8 mouse cellular contexts compared by ENCODE assay signal in genomic region chr11:87421760-87422201, GRCm38 (mm10). TPM values are rescaled to one million over a fixed set of nuclear protein-coding genes. Genes with fewer than 3 reads are reported as not detected.
DNase-seq lines count a peak whose midpoint lies in the region; ATAC-seq and TF ChIP-seq lines count a peak whose summit lies in the region.

No protein-coding gene starts in this region.

- H3K27me3 ChIP-seq in E14TG2a.4 (ENCODE audit: insufficient read depth, low read length): no peaks in the 10 kb centered on the region
- no peaks in the 10 kb centered on the region for H3K27me3 ChIP-seq in embryonic facial prominence, embryonic 13.5 days
- no peaks in the 10 kb centered on the region for H3K27me3 ChIP-seq in hindbrain, embryonic 16.5 days (replicated peaks; ENCODE audit: control insufficient read depth, insufficient read depth, low read length)
- no peaks in the 10 kb centered on the region for H3K27me3 ChIP-seq in liver, embryonic 16.5 days (ENCODE audit: control insufficient read depth, insufficient read depth, low read depth, low read length)

- peak overlapping the region; percentile 11; the same call in 1 of the 2 replicates for H3K4me3 ChIP-seq in E14TG2a.4 (replicated peaks; ENCODE audit: low read length)
- peak overlapping the region; percentile 40 for H3K4me3 ChIP-seq in embryonic facial prominence, embryonic 13.5 days
- H3K4me3 ChIP-seq in hindbrain, embryonic 16.5 days (ENCODE audit: low read length): peak overlapping the region; percentile 38
- peak overlapping the region; percentile 54 for H3K4me3 ChIP-seq in liver, embryonic 16.5 days (ENCODE audit: low read depth, low read length)

- TF ChIP-seq CTCF in E14TG2a.4 (conservative IDR thresholded peaks at IDR 0.05; ENCODE audit: low read length): no peak

- 20% methylated on average over 6 of the region's 6 CpGs for WGBS in embryonic facial prominence, embryonic 13.5 days
- WGBS in hindbrain, embryonic 16.5 days: 29% methylated on average over 6 of the region's 6 CpGs
- 15% methylated on average over 6 of the region's 6 CpGs for WGBS in liver, embryonic 16.5 days (ENCODE audit: insufficient replicate concordance)

- H3K9me3 ChIP-seq in E14TG2a.4 (ENCODE audit: low read length): no peaks in the 10 kb centered on the region
- H3K9me3 ChIP-seq in embryonic facial prominence, embryonic 13.5 days: no peaks in the 10 kb centered on the region
- H3K9me3 ChIP-seq in hindbrain, embryonic 16.5 days (ENCODE audit: control insufficient read depth, low read length): no peaks in the 10 kb centered on the region
- no peaks in the 10 kb centered on the region for H3K9me3 ChIP-seq in liver, embryonic 16.5 days (replicated peaks; ENCODE audit: control insufficient read depth, low read length)

- no peak for ATAC-seq in embryonic facial prominence, embryonic 13.5 days (ENCODE audit: insufficient number of reproducible peaks, insufficient read depth, low FRiP score, low TSS enrichment, low read depth)
- no peak for ATAC-seq in hindbrain, embryonic 16.5 days
- ATAC-seq in liver, embryonic 16.5 days (ENCODE audit: low read depth): no peak
- no peak for ATAC-seq in activated CD4-positive, CD25-positive, alpha-beta regulatory T cell, adult 4 months

- peak overlapping the region; percentile 60 for H3K4me2 ChIP-seq in embryonic facial prominence, embryonic 13.5 days
- peak overlapping the region; percentile 72 for H3K4me2 ChIP-seq in hindbrain, embryonic 16.5 days (ENCODE audit: low read length)
- H3K4me2 ChIP-seq in liver, embryonic 16.5 days (ENCODE audit: low read depth, low read length): peak overlapping the region; percentile 89

- H3K36me3 ChIP-seq in E14TG2a.4 (ENCODE audit: insufficient read depth, low read length): no peaks in the 10 kb centered on the region
- H3K36me3 ChIP-seq in embryonic facial prominence, embryonic 13.5 days: no peaks in the 10 kb centered on the region
- H3K36me3 ChIP-seq in hindbrain, embryonic 16.5 days (ENCODE audit: control insufficient read depth, insufficient read depth, low read length): no peaks in the 10 kb centered on the region
- no peaks in the 10 kb centered on the region for H3K36me3 ChIP-seq in liver, embryonic 16.5 days (ENCODE audit: control insufficient read depth, insufficient read depth)

- peak overlapping the region; percentile 97 for H3K27ac ChIP-seq in embryonic facial prominence, embryonic 13.5 days
- peak overlapping the region; percentile 84 for H3K27ac ChIP-seq in hindbrain, embryonic 16.5 days (ENCODE audit: low read depth, low read length)
- H3K27ac ChIP-seq in liver, embryonic 16.5 days (ENCODE audit: low read length): peak overlapping the region; percentile 85

- H3K9ac ChIP-seq in embryonic facial prominence, embryonic 13.5 days: peak overlapping the region; percentile 63
- peak overlapping the region; percentile 60 for H3K9ac ChIP-seq in hindbrain, embryonic 16.5 days (ENCODE audit: low read depth, low read length)
- H3K9ac ChIP-seq in liver, embryonic 16.5 days (ENCODE audit: low read depth, low read length): peak overlapping the region; percentile 72

- H3K4me1 ChIP-seq in E14TG2a.4 (replicated peaks; ENCODE audit: low read depth, low read length): peaks cover 68% of the 10 kb centered on the region
- peaks cover 9% of the 10 kb centered on the region; the same call in 1 of the 2 replicates for H3K4me1 ChIP-seq in embryonic facial prominence, embryonic 13.5 days
- peaks cover 12% of the 10 kb centered on the region for H3K4me1 ChIP-seq in hindbrain, embryonic 16.5 days (ENCODE audit: control insufficient read depth, insufficient read depth, low read depth, low read length)
- peaks cover 18% of the 10 kb centered on the region for H3K4me1 ChIP-seq in liver, embryonic 16.5 days (ENCODE audit: control insufficient read depth, low read depth, low read length)

- DNase-seq in adrenal gland, adult 2 months: peak; percentile 38
- no peak for DNase-seq in adrenal gland, postnatal 25 days
- DNase-seq in urinary bladder, adult 18-20 months (ENCODE audit: low spot score in 2 of 2): no peak

RNA-seq across cellular contexts. Expression of gene Tex14, which starts 16.9 kb away (rescaled TPM):
- total RNA-seq in adrenal gland, adult 2 months (2021): 1 to 10 TPM in 1 of 2 experiments, under 1 TPM in 1; 0.35 to 1.3 TPM
- polyA plus RNA-seq in adrenal gland, adult 2 months (2012; rRNA removed): 0.03 and 0.08 TPM in 2 replicates
- 0.19 and 1.1 TPM in 2 replicates for total RNA-seq in adrenal gland, postnatal 25 days (2021)
- polyA plus RNA-seq in embryonic facial prominence, embryonic 13.5 days (2015; fragmentation: Nextera tagmentation; extraction: Ambion mirVana): 0.04 and 0.26 TPM in 2 replicates
- polyA plus RNA-seq in hindbrain, embryonic 16.5 days (2015; fragmentation: Nextera tagmentation; extraction: Ambion mirVana): 1.7 and 1.9 TPM in 2 replicates
- 0.08 and 0.21 TPM in 2 replicates for polyA plus RNA-seq in liver, embryonic 16.5 days (2015; fragmentation: Nextera tagmentation; extraction: Ambion mirVana)
- polyA plus RNA-seq in activated CD4-positive, CD25-positive, alpha-beta regulatory T cell, adult 4 months (2017; shearing (Covaris generic)): under 1 TPM; 0.22 to 0.58 TPM

RNA-seq across cellular contexts. Expression of gene Rad51c, which starts 17.0 kb away (rescaled TPM):
- 1 to 10 TPM; 1.6 to 2.2 TPM for total RNA-seq in adrenal gland, adult 2 months (2021)
- 0.13 and 0.15 TPM in 2 replicates for polyA plus RNA-seq in adrenal gland, adult 2 months (2012; rRNA removed)
- total RNA-seq in adrenal gland, postnatal 25 days (2021): 2.0 and 3.2 TPM in 2 replicates
- polyA plus RNA-seq in embryonic facial prominence, embryonic 13.5 days (2015; fragmentation: Nextera tagmentation; extraction: Ambion mirVana): 8.2 and 9.3 TPM in 2 replicates
- 3.8 and 5.1 TPM in 2 replicates for polyA plus RNA-seq in hindbrain, embryonic 16.5 days (2015; fragmentation: Nextera tagmentation; extraction: Ambion mirVana)
- 3.9 and 4.4 TPM in 2 replicates for polyA plus RNA-seq in liver, embryonic 16.5 days (2015; fragmentation: Nextera tagmentation; extraction: Ambion mirVana)
- polyA plus RNA-seq in activated CD4-positive, CD25-positive, alpha-beta regulatory T cell, adult 4 months (2017; shearing (Covaris generic)): 1 to 10 TPM; 1.2 to 1.6 TPM
